Mouse (Mus musculus): ENCODE measurements around the gene Gm8978. TPM values are rescaled to one million over a fixed set of nuclear protein-coding genes. Genes with fewer than 3 reads are reported as not detected.
"Not testable (repeated sequence)": the region's sequence is repeated elsewhere in the genome, so short reads cannot be mapped to it uniquely, and the experiment has no call there.

Gm8978 gene
- not detected for polyA plus RNA-seq (2017; shearing (Covaris generic))

- not testable (repeated sequence) for ATAC-seq
Observed at GRCm38 (mm10) chr19:33625152-33625551, at the start of gene Gm8978. Gene Gm8978 (minus strand): TSS chr19:33625252.

DNA sequence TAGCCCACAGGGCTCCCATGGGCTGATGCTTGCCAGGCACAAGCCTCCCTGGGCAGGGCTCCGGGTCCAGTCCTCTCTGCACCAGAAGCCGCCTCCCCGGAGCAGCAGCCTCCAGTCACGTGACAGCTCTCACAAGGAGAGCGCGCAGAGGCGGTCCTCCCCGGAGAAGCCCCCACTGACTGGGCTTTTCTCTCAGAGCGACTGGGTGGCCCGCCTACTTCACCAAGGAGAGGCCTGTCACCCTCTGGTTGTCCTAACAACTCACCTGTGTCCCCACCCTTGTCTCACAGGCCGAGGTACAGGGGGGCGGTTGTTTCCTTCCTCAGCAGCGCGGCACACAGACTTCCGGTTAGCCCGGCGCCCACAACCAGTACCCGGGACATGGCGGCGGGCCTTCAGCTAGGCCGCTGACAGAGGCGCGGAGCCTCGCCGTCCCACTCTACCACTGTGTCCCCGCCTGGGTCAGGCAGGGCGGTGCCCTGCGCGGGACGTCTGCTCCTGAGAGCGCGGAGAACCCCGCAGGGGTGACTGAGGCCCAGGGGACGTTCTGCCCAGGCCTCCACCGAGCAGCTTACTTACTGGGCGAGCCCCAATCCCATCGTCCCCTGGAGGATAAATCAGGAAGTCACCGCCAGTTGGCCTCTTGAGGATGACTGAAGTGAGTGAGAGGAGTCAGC is 35.3 kb downstream of the Gm8978 start:
- peak; percentile 84 for ATAC-seq

GRCm38 (mm10) chr19:33568551-33568950 is 56.5 kb downstream of the Gm8978 start:
- not testable (repeated sequence) for ATAC-seq

Other genes with a start within 250 kb of the Gm8978 start
- gene Rnls, start 233.0 kb downstream of the Gm8978 start, polyA plus RNA-seq (2017; shearing (Covaris generic)): 1 to 10 TPM; 3.5 to 5.8 TPM
- not detected for gene Lipo4, start 107.5 kb downstream of the Gm8978 start, polyA plus RNA-seq (2017; shearing (Covaris generic))
- not detected for gene Lipo2, start 126.1 kb upstream of the Gm8978 start, polyA plus RNA-seq (2017; shearing (Covaris generic))
- 1 to 10 TPM; 5.9 to 7.7 TPM for gene Lipo3, start 136.7 kb upstream of the Gm8978 start, polyA plus RNA-seq (2017; shearing (Covaris generic))
- not detected for gene Lipo1, start 162.2 kb upstream of the Gm8978 start, polyA plus RNA-seq (2017; shearing (Covaris generic))

Data from activated CD4-positive, CD25-positive, alpha-beta regulatory T cell, adult 4 months (primary cell).